Mouse (Mus musculus): ENCODE measurements around the gene 9530068E07Rik. TPM values are rescaled to one million over a fixed set of nuclear protein-coding genes. Genes with fewer than 3 reads are reported as not detected.
"Not testable (repeated sequence)": the region's sequence is repeated elsewhere in the genome, so short reads cannot be mapped to it uniquely, and the experiment has no call there.

Gene 9530068E07Rik
- 162 and 169 TPM in 2 replicates for polyA plus RNA-seq (2014; fragmentation: Nextera tagmentation; extraction: Ambion mirVana)

- no peaks in the 10 kb centered on the region; the same call in 1 of the 2 replicates for H3K4me1 ChIP-seq (replicated peaks; ENCODE audit: control insufficient read depth, insufficient read depth, low read length)
- H3K4me2 ChIP-seq (ENCODE audit: low read depth, low read length, severe bottlenecking): peak within 1 kb of the TSS; percentile 59
- DNase-seq (ENCODE audit: low spot score) (peak; percentile 95), ATAC-seq (replicated peaks; ENCODE audit: low FRiP score) (peak; percentile 93)
- H3K27me3 ChIP-seq (ENCODE audit: control insufficient read depth, insufficient read depth, low read length): no peaks in the 10 kb centered on the region
- peak within 1 kb of the TSS; percentile 86 for H3K27ac ChIP-seq (ENCODE audit: low read depth, low read length)
- H3K4me3 ChIP-seq (ENCODE audit: low read depth, low read length): peak within 1 kb of the TSS; percentile 92
- under 1% methylated on average over 38 of the region's 38 CpGs for WGBS
- H3K9ac ChIP-seq (ENCODE audit: low read length): peak within 1 kb of the TSS; percentile 96
- H3K36me3 ChIP-seq (ENCODE audit: control insufficient read depth, insufficient read depth, low read length): no peaks in the 10 kb centered on the region
- H3K9me3 ChIP-seq (ENCODE audit: control insufficient read depth, low read length): no peaks in the 10 kb centered on the region
Measured at GRCm38 (mm10) chr11:52395940-52396596, at the start of gene 9530068E07Rik. Gene 9530068E07Rik, plus strand, starts transcription at chr11:52396428.

GRCm38 (mm10) chr11:52346635-52347005, 49.6 kb upstream of the 9530068E07Rik start:
- no peaks in the 10 kb centered on the region for H3K27me3 ChIP-seq (ENCODE audit: control insufficient read depth, insufficient read depth, low read length)
- H3K36me3 ChIP-seq (ENCODE audit: control insufficient read depth, insufficient read depth, low read length): no peaks in the 10 kb centered on the region
- no peaks in the 10 kb centered on the region for H3K9me3 ChIP-seq (ENCODE audit: control insufficient read depth, low read length)
- no peaks in the 10 kb centered on the region for H3K4me1 ChIP-seq (replicated peaks; ENCODE audit: control insufficient read depth, insufficient read depth, low read length)
- peak overlapping the region; percentile 42; the same call in 1 of the 2 replicates for H3K4me2 ChIP-seq (ENCODE audit: low read depth, low read length, severe bottlenecking)
- H3K27ac ChIP-seq (ENCODE audit: low read depth, low read length): no peak overlapping the region
- WGBS: 9% methylated on average over 12 of the region's 12 CpGs
- DNase-seq (ENCODE audit: low spot score) (peak; percentile 77), ATAC-seq (replicated peaks; ENCODE audit: low FRiP score) (no peak; the same call in 1 of the 2 replicates)
- peak overlapping the region; percentile 21 for H3K4me3 ChIP-seq (ENCODE audit: low read depth, low read length)
- no peak overlapping the region for H3K9ac ChIP-seq (ENCODE audit: low read length)

GRCm38 (mm10) chr11:52348156-52348555, 48.1 kb upstream of the 9530068E07Rik start:
- no peaks in the 10 kb centered on the region for H3K4me1 ChIP-seq (replicated peaks; ENCODE audit: control insufficient read depth, insufficient read depth, low read length)
- no peak overlapping the region for H3K4me3 ChIP-seq (ENCODE audit: low read depth, low read length)
- 84% methylated on average over 4 of the region's 4 CpGs for WGBS
- no peaks in the 10 kb centered on the region for H3K27me3 ChIP-seq (ENCODE audit: control insufficient read depth, insufficient read depth, low read length)
- no peak overlapping the region for H3K9ac ChIP-seq (ENCODE audit: low read length)
- DNase-seq (ENCODE audit: low spot score): no peak
- H3K27ac ChIP-seq (ENCODE audit: low read depth, low read length): no peak overlapping the region
- no peak overlapping the region for H3K4me2 ChIP-seq (ENCODE audit: low read depth, low read length, severe bottlenecking)
- H3K36me3 ChIP-seq (ENCODE audit: control insufficient read depth, insufficient read depth, low read length): no peaks in the 10 kb centered on the region
- no peak for ATAC-seq (replicated peaks; ENCODE audit: low FRiP score)
- no peaks in the 10 kb centered on the region for H3K9me3 ChIP-seq (ENCODE audit: control insufficient read depth, low read length)

GRCm38 (mm10) chr11:52348724-52349123, 47.5 kb upstream of the 9530068E07Rik start:
- DNase-seq (ENCODE audit: low spot score) (no peak), ATAC-seq (replicated peaks; ENCODE audit: low FRiP score) (no peak)
- Histone ChIP-seq H3K9me3 (ENCODE audit: control insufficient read depth, low read length) (no peaks in the 10 kb centered on the region), H3K36me3 (ENCODE audit: control insufficient read depth, insufficient read depth, low read length) (no peaks in the 10 kb centered on the region), H3K9ac (ENCODE audit: low read length) (no peak overlapping the region), H3K4me2 (ENCODE audit: low read depth, low read length, severe bottlenecking) (no peak overlapping the region), H3K4me3 (ENCODE audit: low read depth, low read length) (no peak overlapping the region), H3K27ac (ENCODE audit: low read depth, low read length) (no peak overlapping the region), H3K4me1 (replicated peaks; ENCODE audit: control insufficient read depth, insufficient read depth, low read length) (no peaks in the 10 kb centered on the region), H3K27me3 (ENCODE audit: control insufficient read depth, insufficient read depth, low read length) (no peaks in the 10 kb centered on the region)
- WGBS: 77% methylated on average over 3 of the region's 3 CpGs

GRCm38 (mm10) chr11:52350924-52351323, 45.3 kb upstream of the 9530068E07Rik start:
- H3K27ac ChIP-seq (ENCODE audit: low read depth, low read length): no peak overlapping the region
- H3K9ac ChIP-seq (ENCODE audit: low read length): no peak overlapping the region
- WGBS: 4% methylated on average over 9 of the region's 9 CpGs
- H3K4me1 ChIP-seq (replicated peaks; ENCODE audit: control insufficient read depth, insufficient read depth, low read length): no peaks in the 10 kb centered on the region
- DNase-seq (ENCODE audit: low spot score) (peak; percentile 69), ATAC-seq (replicated peaks; ENCODE audit: low FRiP score) (no peak)
- H3K9me3 ChIP-seq (ENCODE audit: control insufficient read depth, low read length): no peaks in the 10 kb centered on the region
- H3K4me3 ChIP-seq (ENCODE audit: low read depth, low read length): no peak overlapping the region
- no peak overlapping the region for H3K4me2 ChIP-seq (ENCODE audit: low read depth, low read length, severe bottlenecking)
- no peaks in the 10 kb centered on the region for H3K27me3 ChIP-seq (ENCODE audit: control insufficient read depth, insufficient read depth, low read length)
- no peaks in the 10 kb centered on the region for H3K36me3 ChIP-seq (ENCODE audit: control insufficient read depth, insufficient read depth, low read length)

- Histone ChIP-seq H3K9me3 (ENCODE audit: control insufficient read depth, low read length) (no peaks in the 10 kb centered on the region), H3K9ac (ENCODE audit: low read length) (no peak overlapping the region), H3K36me3 (ENCODE audit: control insufficient read depth, insufficient read depth, low read length) (no peaks in the 10 kb centered on the region), H3K4me2 (ENCODE audit: low read depth, low read length, severe bottlenecking) (no peak overlapping the region), H3K4me3 (ENCODE audit: low read depth, low read length) (no peak overlapping the region), H3K27me3 (ENCODE audit: control insufficient read depth, insufficient read depth, low read length) (no peaks in the 10 kb centered on the region), H3K27ac (ENCODE audit: low read depth, low read length) (no peak overlapping the region), H3K4me1 (replicated peaks; ENCODE audit: control insufficient read depth, insufficient read depth, low read length) (no peaks in the 10 kb centered on the region)
- DNase-seq (ENCODE audit: low spot score) (no peak), ATAC-seq (replicated peaks; ENCODE audit: low FRiP score) (no peak)
- WGBS: 79% methylated on average over 3 of the region's 3 CpGs
Measured at GRCm38 (mm10) chr11:52352271-52352670, 44.0 kb upstream of the 9530068E07Rik start.

GRCm38 (mm10) chr11:52354644-52355043, 41.6 kb upstream of the 9530068E07Rik start:
- ATAC-seq (replicated peaks; ENCODE audit: low FRiP score): no peak
- Histone ChIP-seq H3K4me2 (ENCODE audit: low read depth, low read length, severe bottlenecking) (no peak overlapping the region), H3K4me1 (replicated peaks; ENCODE audit: control insufficient read depth, insufficient read depth, low read length) (no peaks in the 10 kb centered on the region; the same call in 1 of the 2 replicates), H3K9me3 (ENCODE audit: control insufficient read depth, low read length) (no peaks in the 10 kb centered on the region), H3K9ac (ENCODE audit: low read length) (no peak overlapping the region), H3K4me3 (ENCODE audit: low read depth, low read length) (no peak overlapping the region), H3K27me3 (ENCODE audit: control insufficient read depth, insufficient read depth, low read length) (no peaks in the 10 kb centered on the region), H3K36me3 (ENCODE audit: control insufficient read depth, insufficient read depth, low read length) (no peaks in the 10 kb centered on the region), H3K27ac (ENCODE audit: low read depth, low read length) (no peak overlapping the region)
- 85% methylated on average over 5 of the region's 5 CpGs for WGBS
- no peak for DNase-seq (ENCODE audit: low spot score)

GRCm38 (mm10) chr11:52355601-52356000, 40.6 kb upstream of the 9530068E07Rik start:
- no peaks in the 10 kb centered on the region for H3K36me3 ChIP-seq (ENCODE audit: control insufficient read depth, insufficient read depth, low read length)
- H3K4me1 ChIP-seq (replicated peaks; ENCODE audit: control insufficient read depth, insufficient read depth, low read length): peaks cover 4% of the 10 kb centered on the region; the same call in 1 of the 2 replicates
- H3K27ac ChIP-seq (ENCODE audit: low read depth, low read length): no peak overlapping the region
- no peak for DNase-seq (ENCODE audit: low spot score)
- 87% methylated on average over 1 of the region's 1 CpGs for WGBS
- H3K4me3 ChIP-seq (ENCODE audit: low read depth, low read length): no peak overlapping the region
- no peak overlapping the region for H3K4me2 ChIP-seq (ENCODE audit: low read depth, low read length, severe bottlenecking)
- no peaks in the 10 kb centered on the region for H3K27me3 ChIP-seq (ENCODE audit: control insufficient read depth, insufficient read depth, low read length)
- H3K9ac ChIP-seq (ENCODE audit: low read length): no peak overlapping the region
- ATAC-seq (replicated peaks; ENCODE audit: low FRiP score): no peak
- no peaks in the 10 kb centered on the region for H3K9me3 ChIP-seq (ENCODE audit: control insufficient read depth, low read length)

- not testable (repeated sequence) for DNase-seq (ENCODE audit: low spot score); ATAC-seq (replicated peaks; ENCODE audit: low FRiP score); H3K27ac ChIP-seq (ENCODE audit: low read depth, low read length); H3K4me1 ChIP-seq (replicated peaks; ENCODE audit: control insufficient read depth, insufficient read depth, low read length); H3K4me2 ChIP-seq (ENCODE audit: low read depth, low read length, severe bottlenecking); H3K36me3 ChIP-seq (ENCODE audit: control insufficient read depth, insufficient read depth, low read length); H3K27me3 ChIP-seq (ENCODE audit: control insufficient read depth, insufficient read depth, low read length); H3K9ac ChIP-seq (ENCODE audit: low read length); H3K4me3 ChIP-seq (ENCODE audit: low read depth, low read length); H3K9me3 ChIP-seq (ENCODE audit: control insufficient read depth, low read length)
- 94% methylated on average over 5 of the region's 5 CpGs for WGBS
Measured at GRCm38 (mm10) chr11:52357091-52357490, 39.1 kb upstream of the 9530068E07Rik start.
